In the genomic region with DNA sequence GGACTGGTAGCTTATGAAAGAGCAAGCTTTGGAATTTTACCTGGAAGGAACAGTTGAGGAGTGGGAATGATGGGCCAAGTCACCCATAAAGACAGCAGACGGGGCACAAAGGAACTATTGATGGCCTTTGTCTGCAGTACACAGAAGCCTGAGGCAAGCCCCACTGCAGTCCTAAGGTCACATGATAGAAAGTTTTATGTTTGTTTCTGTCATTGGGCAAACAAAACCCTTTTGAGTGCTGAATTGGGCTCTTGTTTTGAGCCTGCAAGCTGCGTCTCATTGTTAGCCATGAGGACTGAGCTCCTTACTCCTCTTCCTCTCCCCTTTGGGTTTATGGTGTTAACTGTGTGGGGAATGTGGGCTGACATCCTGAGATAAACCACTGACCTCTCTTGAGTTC, we compare ENCODE assay signal across 15 mouse cellular contexts.
DNase-seq lines count a peak whose midpoint lies in the region; ATAC-seq lines count a peak whose summit lies in the region.
"Had no signal": no experiment of that assay in that cellular context is flagged by ENCODE, and none has a peak within 500 bp of the region (broad histone marks: within the 10 kb centered on the region; RNA-seq: fewer than 3 reads in every experiment).

No protein-coding gene starts in this region.

- no peak for ATAC-seq in midbrain, embryonic 16.5 days
- ATAC-seq in neural tube, embryonic 11.5 days (ENCODE audit: insufficient read depth, low FRiP score, low TSS enrichment): peak; percentile 92
- ATAC-seq: CD4-positive, CD25-positive, alpha-beta regulatory T cell, adult 4 months; forebrain, embryonic 16.5 days; inflammation-experienced regulatory T-cells, adult 6 months had no signal

- WGBS in midbrain, embryonic 10.5 days: 22% methylated on average over 2 of the region's 2 CpGs
- 30% methylated on average over 2 of the region's 2 CpGs for WGBS in midbrain, embryonic 16.5 days
- whole genome bisulfite sequencing in neural tube, embryonic 11.5 days: 21% methylated on average over 2 of the region's 2 CpGs

- no peaks in the 10 kb centered on the region for H3K36me3 ChIP-seq in midbrain, embryonic 10.5 days
- no peaks in the 10 kb centered on the region for H3K36me3 ChIP-seq in midbrain, embryonic 16.5 days (ENCODE audit: control insufficient read depth, insufficient read depth, low read length)
- H3K36me3 ChIP-seq in neural tube, embryonic 11.5 days (ENCODE audit: control insufficient read depth, insufficient read depth, low read length): no peaks in the 10 kb centered on the region
- H3K36me3 ChIP-seq: heart, embryonic 15.5 days; liver, embryonic 13.5 days had no signal

- DNase-seq in frontal cortex, adult 2 months (ENCODE audit: extremely low spot score in 1 of 2, low spot score in 1 of 2): peak; percentile 3 to 24
- DNase-seq in frontal cortex, postnatal 10 days (ENCODE audit: low spot score in 2 of 2): no peak
- DNase-seq in midbrain, embryonic 10.5 days (ENCODE audit: low spot score): peak; percentile 12
- peak; percentile 47 for DNase-seq in embryo, embryonic 10 days (ENCODE audit: low spot score)
- DNase-seq in neural tube, embryonic 11.5 days (ENCODE audit: low spot score): peak; percentile 33
- DNase-seq in kidney, adult 8-10 months: no peak
- no peak for DNase-seq in thymus, postnatal 10 days (ENCODE audit: low spot score in 2 of 2)
- DNase-seq: liver, embryonic 13.5 days; lung, postnatal 10 days had no signal

- H3K4me3 ChIP-seq in midbrain, embryonic 10.5 days: no peak overlapping the region
- no peak overlapping the region for H3K4me3 ChIP-seq in midbrain, embryonic 16.5 days (ENCODE audit: low read depth, low read length)
- H3K4me3 ChIP-seq in neural tube, embryonic 11.5 days (ENCODE audit: low read depth, low read length): no peak overlapping the region
- H3K4me3 ChIP-seq: heart, embryonic 15.5 days; liver, embryonic 13.5 days; myocyte had no signal

- peaks cover 12% of the 10 kb centered on the region for H3K4me1 ChIP-seq in midbrain, embryonic 10.5 days
- H3K4me1 ChIP-seq in midbrain, embryonic 16.5 days (ENCODE audit: control insufficient read depth, insufficient read depth, low read length): no peaks in the 10 kb centered on the region
- no peaks in the 10 kb centered on the region for H3K4me1 ChIP-seq in neural tube, embryonic 11.5 days (ENCODE audit: control insufficient read depth, insufficient read depth, low read length)
- H3K4me1 ChIP-seq: heart, embryonic 15.5 days; liver, embryonic 13.5 days had no signal

- H3K4me2 ChIP-seq in midbrain, embryonic 16.5 days (ENCODE audit: low read length): no peak overlapping the region
- no peak overlapping the region for H3K4me2 ChIP-seq in neural tube, embryonic 11.5 days (ENCODE audit: low read depth)
- H3K4me2 ChIP-seq: heart, embryonic 15.5 days; liver, embryonic 13.5 days had no signal

- no peaks in the 10 kb centered on the region for H3K27me3 ChIP-seq in midbrain, embryonic 10.5 days (ENCODE audit: low read depth, poor library complexity, severe bottlenecking)
- no peaks in the 10 kb centered on the region for H3K27me3 ChIP-seq in midbrain, embryonic 16.5 days (ENCODE audit: control insufficient read depth, insufficient read depth, low read depth, low read length)
- no peaks in the 10 kb centered on the region for H3K27me3 ChIP-seq in neural tube, embryonic 11.5 days (ENCODE audit: control insufficient read depth, insufficient read depth, low read length)
- H3K27me3 ChIP-seq: heart, embryonic 15.5 days; liver, embryonic 13.5 days had no signal

- no peak overlapping the region for H3K9ac ChIP-seq in midbrain, embryonic 16.5 days (ENCODE audit: low read depth, low read length)
- no peak overlapping the region for H3K9ac ChIP-seq in neural tube, embryonic 11.5 days (ENCODE audit: low read length)
- H3K9ac ChIP-seq: heart, embryonic 15.5 days; liver, embryonic 13.5 days had no signal

- no peaks in the 10 kb centered on the region for H3K9me3 ChIP-seq in midbrain, embryonic 10.5 days (replicated peaks)
- H3K9me3 ChIP-seq in midbrain, embryonic 16.5 days (replicated peaks; ENCODE audit: control insufficient read depth, low read length, poor library complexity, severe bottlenecking): no peaks in the 10 kb centered on the region
- no peaks in the 10 kb centered on the region for H3K9me3 ChIP-seq in neural tube, embryonic 11.5 days (ENCODE audit: control insufficient read depth, low read length)
- H3K9me3 ChIP-seq: heart, embryonic 15.5 days; liver, embryonic 13.5 days had no signal

- H3K27ac ChIP-seq in midbrain, embryonic 10.5 days (replicated peaks): peak overlapping the region; percentile 63
- H3K27ac ChIP-seq in midbrain, embryonic 16.5 days (ENCODE audit: low read length): no peak overlapping the region
- no peak overlapping the region for H3K27ac ChIP-seq in neural tube, embryonic 11.5 days (ENCODE audit: low read depth, low read length)
- H3K27ac ChIP-seq: heart, embryonic 15.5 days; liver, embryonic 13.5 days had no signal

Comparison
In these comparisons a context has a peak if more than half of its experiments do, and no peak if none do; other contexts are left out.
1. DNase-seq: peak in frontal cortex, adult 2 months (2 of 2), midbrain, embryonic 10.5 days (single experiment), embryo, embryonic 10 days (single experiment) and neural tube, embryonic 11.5 days (single experiment); none in frontal cortex, postnatal 10 days (0 of 2), kidney, adult 8-10 months (0 of 2) and thymus, postnatal 10 days (0 of 2).